Mouse (Mus musculus) lung, postnatal 0 days (tissue): ENCODE measurements around the gene Mroh3.

Source experiments
- CTCF ChIP-seq: IDR thresholded peaks from 2 replicates; pipeline ENCODE4 v1.5.1; 2016; ENCODE audit warnings: antibody characterized with exemption, mild to moderate bottlenecking
- EP300 ChIP-seq: IDR thresholded peaks from 2 replicates; pipeline ENCODE4 v1.6.1; 2016; ENCODE audit warnings: antibody characterized with exemption, mild to moderate bottlenecking, control low read depth

DNA sequence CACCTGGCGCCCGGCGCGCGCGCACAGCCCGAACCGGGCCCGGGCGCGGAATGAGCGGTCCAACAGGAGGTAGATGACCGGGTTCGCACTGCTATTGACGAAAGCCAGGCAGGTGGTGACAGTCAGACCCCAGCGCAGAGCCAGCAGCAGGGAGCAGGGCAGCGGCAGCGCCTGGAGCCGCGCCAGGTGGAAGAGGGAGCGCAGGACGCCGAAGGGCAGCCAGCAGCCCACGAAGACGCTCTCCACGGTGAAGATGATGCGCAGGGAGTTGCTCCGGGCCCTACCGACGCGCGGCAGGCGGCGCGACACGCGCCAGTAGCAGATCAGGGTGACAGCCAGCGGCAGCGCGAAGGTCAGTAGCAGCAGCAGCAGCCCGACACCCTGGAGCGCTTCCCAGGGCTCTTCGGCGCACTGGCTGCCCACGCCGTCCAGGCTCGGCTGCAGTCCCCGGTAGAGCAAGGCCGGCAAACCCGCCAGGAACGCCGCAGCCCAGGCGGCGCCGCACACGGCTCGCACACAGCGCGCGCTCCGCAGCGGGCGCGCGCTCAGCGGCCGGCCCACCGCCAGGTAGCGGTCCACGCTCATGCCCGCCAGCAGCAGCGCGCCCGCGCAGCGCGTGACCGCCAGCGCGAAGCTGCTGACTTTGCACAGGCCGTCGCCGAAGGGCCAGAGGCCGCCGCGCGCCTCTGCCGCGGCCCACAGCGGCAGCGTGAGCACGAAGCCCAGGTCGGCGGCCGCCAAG, 47.4 kb upstream of the Mroh3 start:
- no peak; the same call in 1 of the 2 replicates for TF ChIP-seq CTCF
- TF ChIP-seq EP300, result no peak
